Mouse (Mus musculus) frontal cortex, adult (tissue): ENCODE measurements around the gene F11.
A peak's percentile ranks its signal among the peaks of the same experiment; 100 is the strongest.

Source experiments
- ATAC-seq: cut with Nextera tagmentation; 2 replicates; pipeline ENCODE4 v1.9.2; 2017; ENCODE audit warnings: mild to moderate bottlenecking, moderate library complexity, mixed read lengths; ENCODE audit not compliant: low TSS enrichment

The F11 gene

GRCm38 (mm10) chr8:45246307-45246706, 15.5 kb downstream of the F11 start:
- no peak for ATAC-seq

DNA sequence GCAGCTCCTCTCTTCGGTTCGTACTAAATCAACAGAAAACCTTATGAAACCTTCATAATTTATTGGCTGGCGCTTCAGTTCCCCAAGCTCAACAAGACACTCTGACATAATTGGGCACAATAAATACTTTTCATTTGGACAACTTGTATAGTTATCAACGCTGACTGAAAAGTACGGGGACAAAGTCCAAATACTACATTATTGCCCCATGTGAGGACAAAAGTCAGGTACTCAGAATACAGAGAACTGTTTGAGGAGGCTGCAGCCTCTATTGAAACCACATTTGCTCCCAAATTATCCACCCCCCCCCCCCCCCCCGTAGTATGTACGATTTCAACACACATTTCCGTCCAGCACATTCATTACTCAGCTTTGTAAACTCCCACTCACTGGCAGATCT, 22.5 kb downstream of the F11 start:
- ATAC-seq, result no peak

DNA sequence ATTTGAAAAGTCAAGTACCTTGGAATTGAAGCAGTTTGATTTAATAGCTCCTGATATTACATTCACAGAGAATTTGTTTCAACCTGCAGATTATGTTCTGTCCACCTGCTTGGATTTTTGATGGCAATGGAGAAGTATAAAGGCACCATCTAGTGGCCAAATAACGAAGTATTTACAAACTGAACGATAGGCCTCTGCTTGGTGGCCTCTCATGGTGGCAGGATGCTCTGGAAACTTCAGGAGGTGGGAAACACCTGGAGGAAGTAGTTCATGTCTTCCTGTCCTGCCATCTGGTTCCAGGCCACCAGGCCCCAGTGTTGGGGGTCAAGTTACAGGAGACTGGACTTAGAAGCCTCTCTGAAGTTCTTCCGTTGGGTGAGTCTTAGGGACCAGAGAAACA, 23.5 kb downstream of the F11 start:
- ATAC-seq, result peak; percentile 89

DNA sequence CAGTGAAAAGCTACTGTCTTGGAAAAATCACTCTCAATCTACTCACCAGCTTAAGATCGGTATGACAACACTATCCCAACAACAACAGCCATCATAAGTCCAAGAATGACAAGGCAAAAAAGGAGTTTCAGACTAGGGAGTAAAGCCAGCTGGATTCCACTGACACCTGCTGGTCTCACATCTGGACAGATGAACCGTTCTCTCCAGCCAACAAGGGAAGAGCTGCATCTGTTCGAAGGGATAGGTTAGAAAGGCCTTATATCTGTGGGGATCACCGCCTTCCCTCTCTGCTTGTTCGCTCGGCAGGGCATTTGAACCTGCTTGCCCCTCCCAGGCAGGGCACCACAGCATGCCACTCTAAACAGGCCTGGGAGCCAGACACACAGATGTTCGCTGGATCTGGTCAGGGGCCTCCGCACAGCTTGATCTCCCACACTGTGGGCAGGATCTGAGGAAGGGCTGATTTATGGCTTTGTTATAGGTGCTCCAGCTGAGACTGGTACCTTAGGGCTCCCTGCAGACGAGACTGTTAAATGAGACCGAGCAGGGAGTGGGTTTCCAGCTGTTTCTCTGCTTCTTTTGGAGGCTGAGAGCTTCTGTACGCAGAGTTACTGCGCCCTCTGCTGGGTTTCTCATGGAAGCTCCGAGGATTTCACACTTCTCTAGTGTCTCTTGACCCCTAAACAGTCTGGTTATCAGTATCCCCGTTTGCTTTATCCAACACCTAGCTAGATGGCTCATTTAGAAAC, 25.5 kb downstream of the F11 start:
- peak; percentile 78 for ATAC-seq

DNA sequence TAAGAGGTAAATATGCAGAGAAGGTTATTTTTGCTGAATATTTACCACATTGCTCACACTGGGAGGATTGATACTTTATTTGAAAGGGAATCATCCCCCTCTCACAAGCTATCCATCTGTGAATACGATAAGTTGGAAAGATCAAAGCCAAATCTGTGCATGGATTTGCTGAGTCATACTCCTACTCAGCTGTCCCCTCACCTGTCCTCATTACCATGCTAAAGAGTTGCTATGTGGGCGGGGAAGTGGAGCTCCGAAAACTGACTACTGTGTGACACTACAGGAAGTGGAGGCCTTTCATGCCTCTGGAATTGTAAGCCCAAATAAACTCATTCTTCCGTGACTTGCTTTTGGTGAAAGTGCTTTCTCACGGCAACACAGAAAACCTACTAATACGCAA, 26.6 kb downstream of the F11 start:
- no peak for ATAC-seq

- no peak for ATAC-seq
Measured at GRCm38 (mm10) chr8:45233256-45233655, 28.6 kb downstream of the F11 start.

GRCm38 (mm10) chr8:45202476-45202875, 59.4 kb downstream of the F11 start:
- ATAC-seq, result no peak

GRCm38 (mm10) chr8:45201605-45202004, 60.2 kb downstream of the F11 start:
- ATAC-seq, result peak; percentile 77

- no peak for ATAC-seq
Measured at GRCm38 (mm10) chr8:45197294-45197693, 64.5 kb downstream of the F11 start.

DNA sequence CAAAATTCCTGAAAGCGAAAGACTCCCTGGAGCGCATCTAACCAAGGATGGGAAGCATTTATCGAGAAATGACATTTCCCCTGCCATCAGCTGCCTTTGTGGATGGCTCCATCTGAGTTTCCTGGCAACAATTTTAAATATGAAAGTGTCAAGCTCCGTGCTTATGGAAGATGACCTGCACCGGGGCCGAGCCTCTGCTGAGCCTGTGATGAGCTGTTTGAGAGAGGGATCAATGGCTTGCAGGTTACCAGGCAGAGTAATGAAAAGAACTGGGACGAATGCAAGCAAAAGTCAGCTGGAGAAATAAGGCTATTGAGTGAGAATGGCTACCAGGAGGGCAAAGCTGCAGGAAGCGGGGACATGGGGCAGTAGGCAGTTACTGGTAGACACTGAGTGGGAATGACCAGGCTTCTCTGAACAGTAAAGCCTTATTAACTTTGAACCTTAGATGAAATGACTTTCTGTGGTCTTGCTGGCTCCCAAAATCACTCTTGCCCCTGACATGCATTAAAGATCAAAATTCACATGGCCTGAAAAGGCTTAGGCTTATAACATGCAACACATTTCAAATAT, 65.8 kb downstream of the F11 start:
- ATAC-seq, result no peak
